Mouse (Mus musculus): ENCODE measurements around the gene Fxyd5. TPM values are rescaled to one million over a fixed set of nuclear protein-coding genes. Genes with fewer than 3 reads are reported as not detected.
A peak's percentile ranks its signal among the peaks of the same experiment; 100 is the strongest.

Fxyd5 gene
- polyA plus RNA-seq, 1 experiment from 2014 or later, result 32.6 TPM

DNA sequence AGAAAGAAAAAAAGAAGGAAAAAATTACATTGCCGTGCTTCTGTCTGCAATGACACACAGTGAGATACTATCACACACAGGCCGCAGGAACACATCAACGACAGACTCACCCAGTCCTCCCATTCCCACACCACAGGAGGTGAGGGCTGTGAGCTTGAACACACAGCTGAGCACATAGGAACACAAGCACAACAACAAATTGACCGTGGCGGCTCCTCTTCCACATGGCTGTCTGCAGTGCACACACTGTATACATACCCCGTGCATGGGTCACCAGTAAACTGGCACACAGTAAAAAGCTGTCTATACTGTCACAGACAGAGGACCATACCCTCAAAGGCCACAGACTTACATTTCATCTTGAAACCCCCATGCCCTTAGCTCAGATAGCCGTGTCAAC, 14.2 kb upstream of the Fxyd5 start:
- Histone ChIP-seq H3K36me3 (ENCODE audit: insufficient read depth, low read length) (no peaks in the 10 kb centered on the region), H3K27ac (ENCODE audit: low read length) (no peak overlapping the region), H3K9ac (replicated peaks; ENCODE audit: low read length) (no peak overlapping the region), H3K27me3 (ENCODE audit: insufficient read depth, low read length) (peaks cover 32% of the 10 kb centered on the region), H3K4me3 (ENCODE audit: low read length) (no peak overlapping the region), H3K9me3 (ENCODE audit: low read length) (no peaks in the 10 kb centered on the region), H3K4me1 (ENCODE audit: insufficient read depth, low read length) (peaks cover 37% of the 10 kb centered on the region), H3K4me2 (replicated peaks; ENCODE audit: low read depth, low read length) (no peak overlapping the region)
- 66% methylated on average over 7 of the region's 7 CpGs for WGBS
- ATAC-seq (ENCODE audit: low FRiP score, low TSS enrichment), result no peak

- Histone ChIP-seq H3K9me3 (ENCODE audit: low read length) (no peaks in the 10 kb centered on the region), H3K27me3 (ENCODE audit: insufficient read depth, low read length) (peaks cover 38% of the 10 kb centered on the region), H3K36me3 (ENCODE audit: insufficient read depth, low read length) (no peaks in the 10 kb centered on the region), H3K4me2 (replicated peaks; ENCODE audit: low read depth, low read length) (no peak overlapping the region), H3K27ac (ENCODE audit: low read length) (no peak overlapping the region), H3K4me3 (ENCODE audit: low read length) (no peak overlapping the region), H3K9ac (replicated peaks; ENCODE audit: low read length) (no peak overlapping the region), H3K4me1 (ENCODE audit: insufficient read depth, low read length) (peaks cover 40% of the 10 kb centered on the region)
- ATAC-seq (ENCODE audit: low FRiP score, low TSS enrichment), result no peak
- 44% methylated on average over 3 of the region's 4 CpGs for WGBS
Observed at GRCm38 (mm10) chr7:31055883-31056282, 13.6 kb upstream of the Fxyd5 start.

GRCm38 (mm10) chr7:31055354-31055824, 13.1 kb upstream of the Fxyd5 start:
- Histone ChIP-seq H3K9ac (replicated peaks; ENCODE audit: low read length) (peak overlapping the region; percentile 59), H3K36me3 (ENCODE audit: insufficient read depth, low read length) (no peaks in the 10 kb centered on the region), H3K4me3 (ENCODE audit: low read length) (peak overlapping the region; percentile 34), H3K9me3 (ENCODE audit: low read length) (no peaks in the 10 kb centered on the region), H3K27me3 (ENCODE audit: insufficient read depth, low read length) (peaks cover 43% of the 10 kb centered on the region), H3K4me1 (ENCODE audit: insufficient read depth, low read length) (peaks cover 40% of the 10 kb centered on the region), H3K4me2 (replicated peaks; ENCODE audit: low read depth, low read length) (peak overlapping the region; percentile 48), H3K27ac (ENCODE audit: low read length) (peak overlapping the region; percentile 73)
- ATAC-seq (ENCODE audit: low FRiP score, low TSS enrichment), result peak; percentile 85
- WGBS, result 7% methylated on average over 9 of the region's 10 CpGs

DNA sequence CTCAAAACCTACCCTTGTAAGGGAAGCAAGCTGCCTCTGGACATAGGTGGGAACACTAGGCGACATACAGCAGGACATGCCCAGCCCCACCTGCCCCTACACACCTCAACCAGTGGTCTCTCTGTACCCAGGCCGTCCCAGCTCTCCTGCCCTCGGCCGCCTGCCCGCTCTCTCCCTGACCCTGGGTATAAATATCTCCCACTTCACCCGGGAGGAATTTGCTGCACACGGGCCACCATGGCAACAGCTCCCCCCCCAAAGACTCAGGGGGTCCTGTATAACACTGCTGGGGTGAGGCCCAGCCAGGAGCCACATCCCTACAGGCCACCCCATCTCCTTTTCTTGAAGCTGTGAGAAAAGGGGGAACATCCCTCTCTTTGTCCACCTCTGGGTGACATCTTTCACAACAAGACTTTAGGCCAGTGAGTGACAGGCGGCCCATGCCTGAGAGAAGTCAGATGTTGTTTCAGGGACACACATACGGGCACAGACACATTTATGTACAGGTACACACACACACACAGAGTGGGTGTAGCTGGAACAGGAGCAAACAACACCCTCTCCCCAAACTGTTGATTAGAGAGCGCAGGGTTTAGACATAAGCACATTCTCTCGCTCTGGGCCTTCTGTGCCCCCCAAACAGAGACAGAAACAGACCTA, 12.5 kb upstream of the Fxyd5 start:
- peak overlapping the region; percentile 59 for H3K9ac ChIP-seq (replicated peaks; ENCODE audit: low read length)
- 43% methylated on average over 11 of the region's 11 CpGs for WGBS
- no peak for ATAC-seq (ENCODE audit: low FRiP score, low TSS enrichment)
- peak overlapping the region; percentile 48 for H3K4me2 ChIP-seq (replicated peaks; ENCODE audit: low read depth, low read length)
- peaks cover 49% of the 10 kb centered on the region for H3K27me3 ChIP-seq (ENCODE audit: insufficient read depth, low read length)
- peak overlapping the region; percentile 73 for H3K27ac ChIP-seq (ENCODE audit: low read length)
- H3K4me3 ChIP-seq (ENCODE audit: low read length), result peak overlapping the region; percentile 34
- no peaks in the 10 kb centered on the region for H3K9me3 ChIP-seq (ENCODE audit: low read length)
- H3K4me1 ChIP-seq (ENCODE audit: insufficient read depth, low read length), result peaks cover 43% of the 10 kb centered on the region
- H3K36me3 ChIP-seq (ENCODE audit: insufficient read depth, low read length), result no peaks in the 10 kb centered on the region

DNA sequence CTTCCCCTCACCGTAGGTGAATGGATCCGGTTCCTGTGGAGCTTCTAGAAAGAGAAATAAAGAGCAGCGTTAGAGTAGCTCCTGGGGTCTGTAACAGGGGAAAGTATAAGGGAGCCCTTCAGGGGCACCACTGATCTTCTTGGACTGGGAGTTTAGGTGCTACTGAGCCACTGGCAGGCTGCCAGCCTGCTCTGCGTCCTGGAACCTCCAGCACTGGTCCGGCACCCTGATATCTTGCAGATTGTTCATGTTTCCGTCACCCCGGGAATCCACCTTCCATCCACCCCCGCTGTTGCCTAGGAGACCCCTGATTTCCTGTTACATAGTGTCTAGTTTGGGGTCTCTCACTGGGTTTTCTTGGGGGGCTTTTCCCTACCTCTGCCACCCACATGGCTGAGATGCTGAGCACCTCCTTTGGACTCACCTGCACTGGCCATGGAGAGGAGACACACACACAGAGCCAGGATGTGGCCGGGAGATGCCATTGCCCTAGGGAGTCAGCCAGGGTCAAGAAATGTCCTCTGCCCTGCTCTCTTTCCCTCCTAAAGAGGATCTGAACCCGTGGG, 11.7 kb upstream of the Fxyd5 start:
- Histone ChIP-seq H3K4me3 (ENCODE audit: low read length) (no peak overlapping the region), H3K4me2 (replicated peaks; ENCODE audit: low read depth, low read length) (no peak overlapping the region), H3K4me1 (ENCODE audit: insufficient read depth, low read length) (peaks cover 49% of the 10 kb centered on the region), H3K9me3 (ENCODE audit: low read length) (no peaks in the 10 kb centered on the region), H3K27me3 (ENCODE audit: insufficient read depth, low read length) (peaks cover 57% of the 10 kb centered on the region), H3K27ac (ENCODE audit: low read length) (no peak overlapping the region), H3K9ac (replicated peaks; ENCODE audit: low read length) (no peak overlapping the region), H3K36me3 (ENCODE audit: insufficient read depth, low read length) (no peaks in the 10 kb centered on the region)
- WGBS, result 24% methylated on average over 10 of the region's 10 CpGs
- ATAC-seq (ENCODE audit: low FRiP score, low TSS enrichment), result no peak

- ATAC-seq (ENCODE audit: low FRiP score, low TSS enrichment), result peak; percentile 33
- no peaks in the 10 kb centered on the region for H3K9me3 ChIP-seq (ENCODE audit: low read length)
- 3% methylated on average over 29 of the region's 34 CpGs for WGBS
- peaks cover 49% of the 10 kb centered on the region for H3K4me1 ChIP-seq (ENCODE audit: insufficient read depth, low read length)
- peaks cover 60% of the 10 kb centered on the region for H3K27me3 ChIP-seq (ENCODE audit: insufficient read depth, low read length)
- H3K4me2 ChIP-seq (replicated peaks; ENCODE audit: low read depth, low read length), result peak overlapping the region; percentile 51
- H3K36me3 ChIP-seq (ENCODE audit: insufficient read depth, low read length), result no peaks in the 10 kb centered on the region
- no peak overlapping the region for H3K27ac ChIP-seq (ENCODE audit: low read length)
- peak overlapping the region; percentile 32 for H3K4me3 ChIP-seq (ENCODE audit: low read length)
- H3K9ac ChIP-seq (replicated peaks; ENCODE audit: low read length), result peak overlapping the region; percentile 51
Observed at GRCm38 (mm10) chr7:31052636-31053434, 10.6 kb upstream of the Fxyd5 start.

- peak overlapping the region; percentile 51 for H3K9ac ChIP-seq (replicated peaks; ENCODE audit: low read length)
- H3K9me3 ChIP-seq (ENCODE audit: low read length), result no peaks in the 10 kb centered on the region
- no peak overlapping the region for H3K27ac ChIP-seq (ENCODE audit: low read length)
- H3K36me3 ChIP-seq (ENCODE audit: insufficient read depth, low read length), result no peaks in the 10 kb centered on the region
- peaks cover 60% of the 10 kb centered on the region for H3K27me3 ChIP-seq (ENCODE audit: insufficient read depth, low read length)
- no peak for ATAC-seq (ENCODE audit: low FRiP score, low TSS enrichment)
- H3K4me1 ChIP-seq (ENCODE audit: insufficient read depth, low read length), result peaks cover 49% of the 10 kb centered on the region
- 2% methylated on average over 22 of the region's 22 CpGs for WGBS
- peak overlapping the region; percentile 51 for H3K4me2 ChIP-seq (replicated peaks; ENCODE audit: low read depth, low read length)
- peak overlapping the region; percentile 32 for H3K4me3 ChIP-seq (ENCODE audit: low read length)
Observed at GRCm38 (mm10) chr7:31052251-31052635, 10.0 kb upstream of the Fxyd5 start.

GRCm38 (mm10) chr7:31051321-31052021, 9.2 kb upstream of the Fxyd5 start, which contains the start of gene Fxyd7:
Gene Fxyd7, minus strand, starts transcription at chr7:31051467.
- peak within 1 kb of the TSS; percentile 32 for H3K4me3 ChIP-seq (ENCODE audit: low read length)
- H3K4me2 ChIP-seq (replicated peaks; ENCODE audit: low read depth, low read length), result peak within 1 kb of the TSS; percentile 51
- no peak within 1 kb of the TSS for H3K27ac ChIP-seq (ENCODE audit: low read length)
- 2% methylated on average over 24 of the region's 28 CpGs for WGBS
- no peaks in the 10 kb centered on the region for H3K9me3 ChIP-seq (ENCODE audit: low read length)
- H3K36me3 ChIP-seq (ENCODE audit: insufficient read depth, low read length), result no peaks in the 10 kb centered on the region
- H3K27me3 ChIP-seq (ENCODE audit: insufficient read depth, low read length), result peaks cover 62% of the 10 kb centered on the region
- peaks cover 49% of the 10 kb centered on the region for H3K4me1 ChIP-seq (ENCODE audit: insufficient read depth, low read length)
- H3K9ac ChIP-seq (replicated peaks; ENCODE audit: low read length), result peak within 1 kb of the TSS; percentile 51; the same call in 1 of the 2 replicates
- no peak for ATAC-seq (ENCODE audit: low FRiP score, low TSS enrichment)

DNA sequence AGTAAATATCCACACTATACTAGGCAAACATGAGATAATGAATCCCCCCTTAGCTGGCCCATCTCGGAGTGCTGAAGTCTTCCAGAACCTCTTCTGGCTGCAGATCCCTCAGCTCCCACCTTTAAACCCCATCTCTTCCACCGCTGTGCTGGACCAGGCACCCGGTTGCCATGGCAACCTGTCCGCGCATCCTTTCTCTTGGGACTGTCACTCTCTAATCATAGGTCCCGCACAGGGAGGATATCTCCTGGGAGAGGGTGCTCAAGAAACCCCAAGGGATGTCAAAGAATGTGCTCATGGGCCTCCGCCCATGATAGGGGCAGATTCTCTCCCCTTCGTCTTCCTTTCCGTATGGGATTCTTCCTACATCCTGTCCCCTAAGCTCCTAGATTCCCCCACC, 8.6 kb upstream of the Fxyd5 start:
- no peak for ATAC-seq (ENCODE audit: low FRiP score, low TSS enrichment)
- 3% methylated on average over 9 of the region's 9 CpGs for WGBS
- H3K9ac ChIP-seq (replicated peaks; ENCODE audit: low read length), result no peak overlapping the region
- peak overlapping the region; percentile 51 for H3K4me2 ChIP-seq (replicated peaks; ENCODE audit: low read depth, low read length)
- peaks cover 49% of the 10 kb centered on the region for H3K4me1 ChIP-seq (ENCODE audit: insufficient read depth, low read length)
- no peaks in the 10 kb centered on the region for H3K36me3 ChIP-seq (ENCODE audit: insufficient read depth, low read length)
- H3K27me3 ChIP-seq (ENCODE audit: insufficient read depth, low read length), result peaks cover 62% of the 10 kb centered on the region
- no peak overlapping the region for H3K27ac ChIP-seq (ENCODE audit: low read length)
- peak overlapping the region; percentile 32 for H3K4me3 ChIP-seq (ENCODE audit: low read length)
- no peaks in the 10 kb centered on the region for H3K9me3 ChIP-seq (ENCODE audit: low read length)

Data from kidney, embryonic 16.5 days (tissue).